Comparison of ENCODE assay signal across 8 mouse cellular contexts in the genomic region with DNA sequence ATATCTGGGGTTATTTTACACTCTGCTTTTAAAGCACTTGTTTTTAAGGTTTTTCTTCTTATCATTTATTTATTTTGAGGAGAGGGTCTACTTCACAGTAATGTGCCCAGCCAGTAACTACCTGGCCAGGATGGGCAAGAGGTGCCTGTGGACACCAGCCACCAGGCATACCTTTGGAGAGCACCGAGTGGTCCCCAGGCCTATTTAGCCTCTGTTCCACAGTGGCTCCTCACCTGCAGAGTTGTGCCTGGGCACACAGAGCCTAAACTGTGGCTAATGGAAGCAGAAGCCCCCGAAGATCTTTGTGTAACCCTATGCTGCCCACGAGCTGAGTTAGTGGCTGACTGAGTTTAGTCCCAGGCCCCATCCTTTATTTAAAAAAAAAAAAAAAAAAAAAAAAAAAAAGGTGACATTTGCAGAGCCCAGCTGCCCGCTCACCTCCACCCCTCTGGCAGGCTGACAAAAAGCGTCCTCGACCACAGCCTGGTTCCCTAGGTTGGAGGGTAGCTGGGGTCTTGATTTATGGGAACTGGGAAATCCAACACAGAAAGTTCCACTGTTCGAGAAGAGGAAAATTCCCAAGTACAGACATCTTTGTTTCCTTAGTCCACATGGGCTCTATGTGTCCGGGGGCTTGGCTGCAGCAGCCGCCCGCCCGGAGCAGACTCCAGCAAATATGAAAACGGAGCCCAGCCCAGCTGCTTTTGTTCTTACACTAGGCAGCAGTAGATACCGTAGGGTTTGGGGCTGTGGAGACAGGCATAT. TPM values are rescaled to one million over a fixed set of nuclear protein-coding genes. Genes with fewer than 3 reads are reported as not detected.
DNase-seq lines count a peak whose midpoint lies in the region; ATAC-seq and TF ChIP-seq lines count a peak whose summit lies in the region.

No protein-coding gene starts in this region.

- no peak overlapping the region for H3K4me3 ChIP-seq in lung, postnatal 0 days (ENCODE audit: low read depth, low read length)
- peak overlapping the region; percentile 82 for H3K4me3 ChIP-seq in hindbrain, embryonic 15.5 days
- H3K4me3 ChIP-seq in stomach, embryonic 14.5 days (ENCODE audit: low read depth, low read length) = no peak overlapping the region

- H3K9me3 ChIP-seq in lung, postnatal 0 days (ENCODE audit: low read length) = no peaks in the 10 kb centered on the region
- no peaks in the 10 kb centered on the region for H3K9me3 ChIP-seq in hindbrain, embryonic 15.5 days
- no peaks in the 10 kb centered on the region for H3K9me3 ChIP-seq in stomach, embryonic 14.5 days (ENCODE audit: control insufficient read depth, low read depth, low read length)

- no peak for ATAC-seq in lung, postnatal 0 days
- no peak for ATAC-seq in hindbrain, embryonic 15.5 days (ENCODE audit: low FRiP score, low read depth)
- no peak for ATAC-seq in stomach, embryonic 14.5 days (ENCODE audit: insufficient number of reproducible peaks, insufficient read depth, low FRiP score, low read depth)

- intact Hi-C loops in gastrocnemius, postnatal 14 days (cut with DNase I; ENCODE audit: low total_unique reads) = no loop called here

- H3K4me2 ChIP-seq in lung, postnatal 0 days (replicated peaks; ENCODE audit: low read depth, low read length) = peak overlapping the region; percentile 17; the same call in 1 of the 2 replicates
- peak overlapping the region; percentile 77 for H3K4me2 ChIP-seq in hindbrain, embryonic 15.5 days
- peak overlapping the region; percentile 32 for H3K4me2 ChIP-seq in stomach, embryonic 14.5 days (replicated peaks; ENCODE audit: low read depth, low read length)

- peak overlapping the region; percentile 38 for H3K27ac ChIP-seq in lung, postnatal 0 days (ENCODE audit: low read length)
- H3K27ac ChIP-seq in hindbrain, embryonic 15.5 days (replicated peaks) = peak overlapping the region; percentile 90
- H3K27ac ChIP-seq in stomach, embryonic 14.5 days (ENCODE audit: low read length) = peak overlapping the region; percentile 58; the same call in 1 of the 2 replicates

- H3K36me3 ChIP-seq in lung, postnatal 0 days (ENCODE audit: insufficient read depth, low read length) = 0 out of 2 replicates have a peak, but pooled peaks cover 7% of the 10 kb centered on the region
- H3K36me3 ChIP-seq in hindbrain, embryonic 15.5 days = peaks cover 11% of the 10 kb centered on the region; the same call in 1 of the 2 replicates
- H3K36me3 ChIP-seq in stomach, embryonic 14.5 days (ENCODE audit: control insufficient read depth, insufficient read depth, low read length) = peaks cover 17% of the 10 kb centered on the region; the same call in 1 of the 2 replicates

- 0 out of 2 replicates have a peak overlapping the region, but pooled peaks have one; percentile 1 for H3K9ac ChIP-seq in lung, postnatal 0 days (replicated peaks; ENCODE audit: low read depth)
- H3K9ac ChIP-seq in hindbrain, embryonic 15.5 days = peak overlapping the region; percentile 50
- H3K9ac ChIP-seq in stomach, embryonic 14.5 days (replicated peaks; ENCODE audit: low read depth, low read length) = no peak overlapping the region

- no peak for TF ChIP-seq CTCF in lung, postnatal 0 days (IDR thresholded peaks at IDR 0.05)

- peaks cover 18% of the 10 kb centered on the region for H3K4me1 ChIP-seq in lung, postnatal 0 days (ENCODE audit: insufficient read depth, low read depth, low read length)
- peaks cover 84% of the 10 kb centered on the region for H3K4me1 ChIP-seq in hindbrain, embryonic 15.5 days (replicated peaks)
- peaks cover 13% of the 10 kb centered on the region; the same call in 1 of the 2 replicates for H3K4me1 ChIP-seq in stomach, embryonic 14.5 days (ENCODE audit: control insufficient read depth, insufficient read depth, low read length)

- no peak for TF ChIP-seq EP300 in lung, postnatal 0 days (IDR thresholded peaks at IDR 0.05)

- no peaks in the 10 kb centered on the region for H3K27me3 ChIP-seq in lung, postnatal 0 days (replicated peaks; ENCODE audit: insufficient read depth, low read length)
- no peaks in the 10 kb centered on the region for H3K27me3 ChIP-seq in hindbrain, embryonic 15.5 days
- H3K27me3 ChIP-seq in stomach, embryonic 14.5 days (ENCODE audit: control insufficient read depth, insufficient read depth, low read length) = no peaks in the 10 kb centered on the region

- DNase-seq in gastrocnemius, postnatal 14 days = peak; percentile 53
- no peak for DNase-seq in gastrocnemius, adult 8-10 months (ENCODE audit: low spot score in 2 of 2)
- peak; percentile 32 for DNase-seq in lung, postnatal 0 days (ENCODE audit: low spot score)
- DNase-seq in lung, postnatal 36 days = no peak
- no peak for DNase-seq in frontal cortex, postnatal 36 days (ENCODE audit: low spot score in 2 of 2)
- DNase-seq in embryo, embryonic 10 days (ENCODE audit: low spot score) = no peak

- WGBS in lung, postnatal 0 days = 29% methylated on average over 13 of the region's 13 CpGs
- 28% methylated on average over 13 of the region's 13 CpGs for WGBS in hindbrain, embryonic 15.5 days
- WGBS in stomach, embryonic 14.5 days = 21% methylated on average over 13 of the region's 13 CpGs

RNA-seq across cellular contexts. Expression of a gene that starts 54.1 kb away (rescaled TPM):
- total RNA-seq in gastrocnemius, postnatal 14 days (2021) = 10 to 100 TPM in 1 of 2 experiments, 1 to 10 TPM in 1; 6.3 to 16.3 TPM
- total RNA-seq in gastrocnemius, adult 8-10 months (2022) = 10 to 100 TPM; 10.5 to 19.6 (median 14.7) TPM
- 5.1 and 5.2 TPM in 2 replicates for polyA plus RNA-seq in lung, postnatal 0 days (2015; fragmentation: Nextera tagmentation; extraction: Ambion mirVana)
- 1.6 and 2.1 TPM in 2 replicates for polyA plus RNA-seq in hindbrain, embryonic 15.5 days (2015; fragmentation: Nextera tagmentation; extraction: Ambion mirVana)
- 2.2 and 3.1 TPM in 2 replicates for polyA plus RNA-seq in stomach, embryonic 14.5 days (2014; fragmentation: Nextera tagmentation; extraction: Ambion mirVana)

Comparison
In these comparisons a context has a peak if more than half of its experiments do, and no peak if none do; other contexts are left out.
1. DNase-seq: peak in gastrocnemius, postnatal 14 days (single experiment) and lung, postnatal 0 days (single experiment); none in gastrocnemius, adult 8-10 months (0 of 2), lung, postnatal 36 days (single experiment), frontal cortex, postnatal 36 days (0 of 2) and embryo, embryonic 10 days (single experiment).
2. H3K27ac ChIP-seq: peak in every context shown above with its lines; median percentile 90 in hindbrain, embryonic 15.5 days; 58 in stomach, embryonic 14.5 days; 38 in lung, postnatal 0 days.
3. H3K4me2 ChIP-seq: peak in every context shown above with its lines; median percentile 77 in hindbrain, embryonic 15.5 days; 32 in stomach, embryonic 14.5 days; 17 in lung, postnatal 0 days.